Mouse (Mus musculus): ENCODE measurements around the gene Pfkfb4. TPM values are rescaled to one million over a fixed set of nuclear protein-coding genes. Genes with fewer than 3 reads are reported as not detected.

Pfkfb4 gene
- polyA plus RNA-seq, 1 experiment from 2014 or later: 12.2 TPM

DNA sequence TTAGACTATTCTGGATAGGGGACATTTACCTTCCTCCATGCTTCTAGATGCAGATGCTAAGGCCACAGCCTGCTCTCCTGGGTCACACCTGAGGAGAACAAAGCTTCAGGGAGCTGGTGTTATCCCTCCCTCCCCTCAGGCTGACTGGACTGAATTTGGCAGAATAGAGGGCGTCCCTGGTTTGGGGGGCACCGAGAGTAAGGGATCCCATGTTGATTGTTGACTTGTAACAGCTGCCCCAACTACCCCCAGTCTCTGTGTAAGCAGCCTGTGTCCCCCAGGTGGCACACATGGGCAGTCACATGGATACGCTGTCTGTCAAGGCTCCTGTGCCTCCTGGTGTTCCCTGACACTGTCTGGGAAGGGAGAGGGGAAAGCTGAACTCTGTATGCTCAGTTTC is 36.8 kb downstream of the Pfkfb4 start:
- WGBS: 75% methylated on average over 3 of the region's 3 CpGs
- Histone ChIP-seq H3K36me3 (replicated peaks) (peaks cover 3% of the 10 kb centered on the region; the same call in 1 of the 2 replicates), H3K27me3 (replicated peaks; ENCODE audit: low read depth, poor library complexity, severe bottlenecking) (no peaks in the 10 kb centered on the region), H3K27ac (replicated peaks) (no peak overlapping the region), H3K4me1 (no peaks in the 10 kb centered on the region), H3K4me3 (no peak overlapping the region), H3K9me3 (no peaks in the 10 kb centered on the region)
- DNase-seq (ENCODE audit: low spot score): no peak

DNA sequence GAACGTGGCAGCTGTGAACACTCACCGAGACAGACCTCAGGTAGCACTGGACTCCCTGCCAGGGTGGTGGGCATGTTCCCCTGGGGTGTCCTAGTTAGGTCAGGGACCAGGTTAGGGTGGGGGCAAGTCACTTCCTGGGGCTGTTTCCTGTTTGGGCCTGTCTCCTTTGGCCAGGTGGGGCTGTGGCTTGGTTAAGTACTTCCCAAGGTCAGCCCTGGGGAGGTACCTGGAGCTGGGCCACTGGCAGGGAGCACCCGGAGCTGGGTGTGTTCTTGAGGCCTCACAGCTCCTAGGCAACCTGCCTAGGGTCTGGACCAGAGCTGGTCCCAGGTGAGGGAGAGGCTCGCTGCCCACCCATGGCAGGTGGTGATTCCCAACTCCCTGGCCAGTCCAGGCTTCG is 37.3 kb downstream of the Pfkfb4 start:
- Histone ChIP-seq H3K27ac (replicated peaks) (no peak overlapping the region), H3K36me3 (replicated peaks) (peaks cover 3% of the 10 kb centered on the region; the same call in 1 of the 2 replicates), H3K9me3 (no peaks in the 10 kb centered on the region), H3K4me3 (no peak overlapping the region), H3K4me1 (no peaks in the 10 kb centered on the region), H3K27me3 (replicated peaks; ENCODE audit: low read depth, poor library complexity, severe bottlenecking) (no peaks in the 10 kb centered on the region)
- 82% methylated on average over 5 of the region's 5 CpGs for WGBS
- no peak for DNase-seq (ENCODE audit: low spot score)

DNA sequence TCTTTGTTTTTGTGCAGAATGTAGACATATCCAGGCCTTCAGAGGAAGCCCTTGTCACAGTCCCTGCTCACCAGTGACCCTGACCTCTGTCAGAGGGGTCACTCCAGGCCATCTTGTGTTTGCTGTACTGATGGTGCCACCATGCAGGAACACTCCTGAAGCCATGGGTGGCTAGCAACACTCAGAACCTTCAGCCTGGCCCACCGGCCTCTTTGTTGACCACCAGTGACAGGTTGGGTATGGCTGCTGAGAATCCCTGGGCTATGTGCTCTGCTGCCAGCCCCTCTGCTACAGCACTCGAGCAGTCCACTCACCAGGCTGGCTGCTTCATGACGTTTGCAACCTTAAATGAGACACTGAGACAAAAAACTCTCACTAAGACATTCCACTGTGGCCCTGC is 38.7 kb downstream of the Pfkfb4 start:
- no peaks in the 10 kb centered on the region for H3K27me3 ChIP-seq (replicated peaks; ENCODE audit: low read depth, poor library complexity, severe bottlenecking)
- WGBS: 73% methylated on average over 3 of the region's 3 CpGs
- no peaks in the 10 kb centered on the region; the same call in 1 of the 2 replicates for H3K36me3 ChIP-seq (replicated peaks)
- H3K9me3 ChIP-seq: no peaks in the 10 kb centered on the region
- DNase-seq (ENCODE audit: low spot score): no peak
- no peak overlapping the region for H3K4me3 ChIP-seq
- no peaks in the 10 kb centered on the region for H3K4me1 ChIP-seq
- H3K27ac ChIP-seq (replicated peaks): no peak overlapping the region

DNA sequence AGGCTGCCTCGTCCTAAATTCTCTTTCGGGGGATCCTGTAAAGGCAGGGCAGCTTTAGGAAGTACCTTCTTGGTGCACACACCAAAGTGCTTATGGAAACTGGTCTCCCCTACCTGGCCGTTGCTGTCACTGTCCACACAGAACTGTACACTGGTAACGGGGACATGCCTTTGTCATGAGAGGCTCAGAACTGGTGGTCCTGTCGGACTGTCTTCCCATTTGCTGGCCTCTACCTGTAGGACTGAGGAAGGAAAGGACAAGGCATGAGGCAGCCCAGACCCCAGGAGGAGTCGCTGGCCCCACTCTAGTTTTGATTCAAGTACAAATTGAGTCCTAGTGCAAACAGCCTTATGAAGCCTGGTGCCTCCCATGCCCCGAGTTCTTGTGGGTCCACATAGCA is 39.4 kb downstream of the Pfkfb4 start:
- no peak overlapping the region for H3K27ac ChIP-seq (replicated peaks)
- H3K36me3 ChIP-seq (replicated peaks): no peaks in the 10 kb centered on the region; the same call in 1 of the 2 replicates
- H3K9me3 ChIP-seq: no peaks in the 10 kb centered on the region
- no peak overlapping the region for H3K4me3 ChIP-seq
- H3K27me3 ChIP-seq (replicated peaks; ENCODE audit: low read depth, poor library complexity, severe bottlenecking): no peaks in the 10 kb centered on the region
- no peak for DNase-seq (ENCODE audit: low spot score)
- H3K4me1 ChIP-seq: no peaks in the 10 kb centered on the region
- 92% methylated on average over 7 of the region's 7 CpGs for WGBS

DNA sequence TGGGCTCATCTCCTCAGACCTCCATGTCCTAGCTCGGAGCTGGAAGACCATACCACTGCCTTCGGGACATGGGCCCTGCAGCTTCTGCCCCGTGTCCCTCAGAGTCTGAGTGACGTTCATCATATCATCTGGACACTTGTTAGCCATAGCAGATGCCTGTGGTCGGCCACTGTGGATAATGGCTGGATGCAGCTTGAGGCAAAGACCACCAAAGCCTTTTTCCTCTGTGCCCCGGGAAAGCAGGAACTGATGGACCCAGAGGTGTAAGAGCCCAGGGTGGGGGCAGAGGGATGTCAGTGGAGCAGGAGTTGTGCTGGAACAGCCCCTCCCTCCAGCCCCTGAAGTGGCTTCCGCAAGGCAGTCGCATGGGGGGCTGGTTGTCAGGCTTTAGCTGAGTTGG is 40.1 kb downstream of the Pfkfb4 start:
- H3K4me3 ChIP-seq: no peak overlapping the region
- no peaks in the 10 kb centered on the region; the same call in 1 of the 2 replicates for H3K36me3 ChIP-seq (replicated peaks)
- no peaks in the 10 kb centered on the region for H3K27me3 ChIP-seq (replicated peaks; ENCODE audit: low read depth, poor library complexity, severe bottlenecking)
- no peak for DNase-seq (ENCODE audit: low spot score)
- H3K4me1 ChIP-seq: no peaks in the 10 kb centered on the region
- 86% methylated on average over 8 of the region's 8 CpGs for WGBS
- no peak overlapping the region for H3K27ac ChIP-seq (replicated peaks)
- no peaks in the 10 kb centered on the region for H3K9me3 ChIP-seq

DNA sequence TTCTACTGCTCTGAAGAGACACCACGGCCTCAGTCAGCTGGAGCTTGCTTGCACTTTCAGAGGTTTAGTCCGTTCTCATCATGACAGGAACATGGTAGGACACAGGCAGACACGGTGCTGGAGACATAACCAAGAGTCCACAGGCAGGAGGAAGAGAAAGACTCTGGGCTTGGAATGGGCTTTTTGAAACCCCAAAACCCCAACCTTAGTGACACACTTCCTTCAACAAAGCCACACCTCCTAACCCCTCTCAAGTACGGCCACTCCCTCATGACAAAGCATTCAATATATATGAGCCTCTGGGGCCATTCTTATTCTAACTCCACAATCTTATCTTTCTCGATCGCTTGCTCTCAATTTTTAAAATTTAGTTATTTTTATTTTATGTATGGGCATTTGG is 40.9 kb downstream of the Pfkfb4 start:
- Histone ChIP-seq H3K27me3 (replicated peaks; ENCODE audit: low read depth, poor library complexity, severe bottlenecking) (no peaks in the 10 kb centered on the region), H3K4me1 (no peaks in the 10 kb centered on the region), H3K27ac (replicated peaks) (no peak overlapping the region), H3K36me3 (replicated peaks) (no peaks in the 10 kb centered on the region; the same call in 1 of the 2 replicates), H3K4me3 (no peak overlapping the region), H3K9me3 (no peaks in the 10 kb centered on the region)
- no peak for DNase-seq (ENCODE audit: low spot score)
- 79% methylated on average over 6 of the region's 6 CpGs for WGBS

DNA sequence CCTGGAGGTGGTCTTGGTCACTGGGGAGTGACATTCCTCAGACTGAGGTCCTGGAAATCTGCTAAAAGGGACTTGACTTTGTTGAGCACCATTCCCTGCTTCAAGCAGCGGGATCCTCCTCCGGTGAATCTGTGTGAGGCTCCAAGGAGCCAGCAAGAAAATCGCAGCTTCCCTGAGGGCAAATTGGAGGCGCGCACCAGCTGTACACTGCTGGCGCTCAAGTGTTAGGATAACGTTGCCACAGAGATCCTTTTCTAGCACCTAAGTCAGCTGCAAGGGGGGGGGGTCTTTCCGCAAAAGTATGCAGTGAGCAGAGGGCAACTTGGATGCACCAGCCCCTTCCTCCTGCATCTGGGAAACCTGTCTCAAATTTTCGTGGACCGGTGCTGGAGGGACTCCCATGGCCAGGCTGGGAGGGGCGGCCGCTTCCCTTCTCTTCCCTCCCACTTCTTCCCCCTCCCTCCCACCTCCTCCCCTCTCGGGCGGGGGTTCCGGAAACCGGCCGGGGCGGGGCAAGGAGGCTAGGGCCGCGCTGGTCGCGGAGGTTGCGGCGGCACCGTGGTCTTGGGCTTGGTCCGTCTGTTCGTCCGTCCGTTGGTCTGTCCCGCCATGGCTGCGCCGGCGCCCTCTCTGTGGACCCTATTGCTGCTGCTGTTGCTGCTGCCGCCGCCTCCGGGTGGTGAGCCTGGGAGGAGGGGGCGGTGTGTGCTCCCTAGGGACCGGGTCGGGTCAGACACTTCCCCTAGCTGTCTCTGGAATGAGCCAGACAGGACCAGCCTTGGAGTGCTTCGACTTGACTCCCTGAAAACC is 46.7 kb downstream of the Pfkfb4 start, which contains the start of gene Shisa5:
Shisa5 (plus strand) TSS at position 480 of the 810 bp plus-strand sequence.
- peak within 1 kb of the TSS; percentile 90 for H3K27ac ChIP-seq (replicated peaks)
- WGBS: under 1% methylated on average over 40 of the region's 40 CpGs
- H3K9me3 ChIP-seq: no peaks in the 10 kb centered on the region

DNA sequence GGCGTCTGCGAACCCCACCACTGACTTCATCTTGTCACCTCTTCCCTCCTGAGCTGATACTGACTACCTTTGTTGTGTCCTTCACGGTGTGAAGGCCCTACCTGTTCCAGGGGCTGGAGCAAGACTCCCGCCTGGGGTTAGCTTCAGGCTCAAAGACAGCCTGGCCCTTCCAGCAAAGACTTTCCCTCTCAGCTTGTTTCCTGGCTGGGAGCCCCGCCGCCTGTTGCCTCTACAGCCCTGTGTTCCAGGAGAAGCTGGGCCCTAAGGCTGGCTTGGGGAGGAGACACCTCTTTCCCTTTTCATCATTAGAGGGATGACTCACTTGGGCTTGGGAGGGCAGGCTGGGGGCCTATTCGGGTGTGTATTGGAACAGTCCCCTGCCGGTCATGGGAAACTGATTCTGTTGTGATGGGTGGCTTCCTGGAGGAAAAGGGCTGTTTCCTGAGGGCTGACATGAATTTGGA is 47.4 kb downstream of the Pfkfb4 start:
- Histone ChIP-seq H3K4me3 (peak overlapping the region; percentile 83), H3K27ac (replicated peaks) (peak overlapping the region; percentile 90), H3K27me3 (replicated peaks; ENCODE audit: low read depth, poor library complexity, severe bottlenecking) (peaks cover 6% of the 10 kb centered on the region; the same call in 1 of the 2 replicates), H3K4me1 (peaks cover 38% of the 10 kb centered on the region), H3K9me3 (no peaks in the 10 kb centered on the region), H3K36me3 (replicated peaks) (no peaks in the 10 kb centered on the region)
- DNase-seq (ENCODE audit: low spot score): no peak
- 13% methylated on average over 8 of the region's 8 CpGs for WGBS

More for the DNA sequence above, 46.7 kb downstream of the Pfkfb4 start, which contains the start of gene Shisa5:
- Histone ChIP-seq H3K36me3 (replicated peaks) (no peaks in the 10 kb centered on the region), H3K27me3 (replicated peaks; ENCODE audit: low read depth, poor library complexity, severe bottlenecking) (peaks cover 6% of the 10 kb centered on the region; the same call in 1 of the 2 replicates), H3K4me3 (peak within 1 kb of the TSS; percentile 83), H3K4me1 (peaks cover 38% of the 10 kb centered on the region)
- peak; percentile 88 for DNase-seq (ENCODE audit: low spot score)

DNA sequence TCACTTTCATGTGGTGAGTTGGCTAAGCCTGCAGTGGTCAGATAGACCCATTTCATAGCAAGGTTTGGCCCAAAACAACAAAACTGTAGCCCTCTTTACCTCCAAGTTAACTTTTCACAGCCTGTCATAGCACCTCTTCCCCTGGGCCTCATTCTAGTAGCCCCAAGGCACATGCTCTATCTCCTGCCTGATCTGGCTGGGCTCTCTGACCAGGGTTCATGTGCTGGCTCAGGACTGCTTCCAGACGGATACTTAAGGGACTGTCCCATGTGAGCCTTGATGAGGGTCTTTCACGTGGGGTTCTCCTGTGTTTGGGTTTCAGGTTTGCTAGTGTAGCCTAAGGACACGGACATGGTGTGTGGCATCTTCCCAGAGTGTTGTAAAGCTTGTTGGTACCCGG is 48.1 kb downstream of the Pfkfb4 start:
- Histone ChIP-seq H3K4me3 (peak overlapping the region; percentile 83; the same call in 1 of the 2 replicates), H3K27ac (replicated peaks) (0 out of 2 replicates have a peak overlapping the region, but pooled peaks have one; percentile 90), H3K9me3 (no peaks in the 10 kb centered on the region), H3K36me3 (replicated peaks) (no peaks in the 10 kb centered on the region), H3K27me3 (replicated peaks; ENCODE audit: low read depth, poor library complexity, severe bottlenecking) (peaks cover 6% of the 10 kb centered on the region; the same call in 1 of the 2 replicates), H3K4me1 (peaks cover 38% of the 10 kb centered on the region)
- DNase-seq (ENCODE audit: low spot score): no peak
- 75% methylated on average over 4 of the region's 4 CpGs for WGBS

DNA sequence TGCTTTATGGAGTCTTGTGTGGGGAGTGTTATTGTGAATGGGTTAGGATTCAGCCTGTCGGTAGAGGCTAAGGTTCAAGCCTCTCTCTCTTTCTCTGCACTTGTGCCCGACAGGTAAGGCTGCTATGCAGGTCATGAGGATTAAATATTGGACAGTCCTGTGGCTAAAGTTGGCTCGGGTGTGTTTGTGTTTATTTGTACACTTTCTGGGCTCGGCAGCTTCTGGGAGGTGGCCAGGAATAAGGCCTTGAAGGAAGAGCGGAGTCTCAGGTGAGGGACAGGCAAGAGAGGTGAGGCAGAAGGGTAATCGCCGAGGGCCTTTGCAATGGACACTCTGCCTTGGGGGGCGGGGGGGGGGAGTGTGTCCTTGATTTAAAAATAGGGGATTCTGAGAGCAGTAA is 48.6 kb downstream of the Pfkfb4 start:
- Histone ChIP-seq H3K27ac (replicated peaks) (no peak overlapping the region), H3K27me3 (replicated peaks; ENCODE audit: low read depth, poor library complexity, severe bottlenecking) (peaks cover 6% of the 10 kb centered on the region; the same call in 1 of the 2 replicates), H3K9me3 (no peaks in the 10 kb centered on the region), H3K36me3 (replicated peaks) (no peaks in the 10 kb centered on the region), H3K4me1 (peaks cover 38% of the 10 kb centered on the region), H3K4me3 (no peak overlapping the region)
- 85% methylated on average over 8 of the region's 8 CpGs for WGBS
- DNase-seq (ENCODE audit: low spot score): no peak

DNA sequence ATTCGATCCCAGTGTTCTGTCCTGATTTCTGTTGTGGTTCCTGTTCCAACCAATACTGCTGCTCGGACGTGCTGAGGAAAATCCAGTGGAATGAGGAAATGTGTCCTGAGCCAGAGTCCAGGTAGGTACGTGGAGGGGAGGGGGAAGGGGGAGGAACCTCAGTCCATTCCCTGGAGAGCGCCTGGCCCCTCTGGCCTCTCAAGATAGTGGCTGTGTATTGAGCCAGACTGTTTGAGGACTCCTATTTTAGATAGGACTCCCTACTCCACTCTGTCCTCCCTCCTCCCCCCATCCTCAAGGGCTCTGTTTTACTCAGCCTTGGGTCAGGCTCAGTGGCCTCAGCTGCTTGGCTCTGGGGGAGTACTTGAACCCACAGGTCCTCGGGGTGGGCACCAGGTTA is 49.3 kb downstream of the Pfkfb4 start:
- Histone ChIP-seq H3K4me1 (peaks cover 38% of the 10 kb centered on the region), H3K4me3 (no peak overlapping the region), H3K27me3 (replicated peaks; ENCODE audit: low read depth, poor library complexity, severe bottlenecking) (peaks cover 6% of the 10 kb centered on the region; the same call in 1 of the 2 replicates), H3K27ac (replicated peaks) (no peak overlapping the region), H3K36me3 (replicated peaks) (no peaks in the 10 kb centered on the region), H3K9me3 (no peaks in the 10 kb centered on the region)
- 67% methylated on average over 6 of the region's 6 CpGs for WGBS
- no peak for DNase-seq (ENCODE audit: low spot score)

DNA sequence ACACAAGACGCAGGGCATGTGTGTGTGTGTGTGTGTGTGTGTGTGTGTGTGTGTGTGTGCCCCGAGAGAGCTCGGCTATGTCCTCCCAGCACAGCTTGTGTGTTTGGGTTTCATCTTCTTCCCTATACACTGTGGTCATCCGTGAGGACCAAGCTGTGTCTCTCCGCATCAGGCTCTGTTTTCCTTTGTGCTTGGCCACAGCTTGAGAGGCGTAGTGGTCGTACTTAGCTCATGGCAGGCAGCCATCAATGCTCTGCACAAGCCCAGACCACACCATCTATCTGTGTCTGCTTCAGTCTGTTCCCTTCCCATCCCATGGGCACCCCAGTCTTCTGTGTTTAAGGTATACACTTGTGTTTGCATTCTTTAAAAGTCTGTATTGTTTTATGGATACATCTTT is 49.8 kb downstream of the Pfkfb4 start:
- Histone ChIP-seq H3K27me3 (replicated peaks; ENCODE audit: low read depth, poor library complexity, severe bottlenecking) (peaks cover 6% of the 10 kb centered on the region; the same call in 1 of the 2 replicates), H3K27ac (replicated peaks) (no peak overlapping the region), H3K9me3 (no peaks in the 10 kb centered on the region), H3K4me3 (no peak overlapping the region), H3K36me3 (replicated peaks) (peaks cover under 1% of the 10 kb centered on the region; the same call in 1 of the 2 replicates), H3K4me1 (peaks cover 38% of the 10 kb centered on the region)
- WGBS: 84% methylated on average over 7 of the region's 7 CpGs
- DNase-seq (ENCODE audit: low spot score): no peak

DNA sequence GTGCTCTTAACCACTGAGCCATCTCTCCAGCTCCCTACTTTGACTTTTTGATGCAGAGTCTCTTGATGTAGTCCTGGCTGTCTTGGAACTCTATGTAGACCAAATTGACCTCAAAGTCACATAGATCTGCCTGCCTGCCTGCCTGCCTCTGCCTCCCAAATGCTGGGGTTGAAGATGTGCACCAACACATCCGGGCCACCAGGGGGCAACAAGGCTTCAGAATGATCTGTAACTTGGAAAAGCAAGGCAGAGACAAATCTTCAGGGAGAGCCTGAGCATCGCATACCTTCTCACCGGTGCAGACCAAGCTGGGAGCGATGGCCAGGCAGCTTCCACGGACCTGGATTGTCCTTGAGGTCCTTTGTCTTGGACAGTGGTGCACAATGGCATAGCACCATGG is 54.7 kb downstream of the Pfkfb4 start:
- Histone ChIP-seq H3K27me3 (replicated peaks; ENCODE audit: low read depth, poor library complexity, severe bottlenecking) (no peaks in the 10 kb centered on the region), H3K4me1 (peaks cover 8% of the 10 kb centered on the region), H3K4me3 (no peak overlapping the region), H3K9me3 (no peaks in the 10 kb centered on the region), H3K36me3 (replicated peaks) (peaks cover 19% of the 10 kb centered on the region), H3K27ac (replicated peaks) (no peak overlapping the region)
- 38% methylated on average over 5 of the region's 5 CpGs for WGBS
- DNase-seq (ENCODE audit: low spot score): peak; percentile 66

All from embryonic facial prominence, embryonic 10.5 days (tissue).